10 mouse cellular contexts compared by ENCODE assay signal in genomic region chr9:75434872-75435271, GRCm38 (mm10). TPM values are rescaled to one million over a fixed set of nuclear protein-coding genes. Genes with fewer than 3 reads are reported as not detected.
DNase-seq lines count a peak whose midpoint lies in the region; ATAC-seq and TF ChIP-seq lines count a peak whose summit lies in the region.
"Had no signal": no experiment of that assay in that cellular context is flagged by ENCODE, and none has a peak within 500 bp of the region (broad histone marks: within the 10 kb centered on the region; RNA-seq: fewer than 3 reads in every experiment).

No protein-coding gene starts in this region.

- H3K36me3 ChIP-seq in liver, adult 2 months (ENCODE audit: control insufficient read depth, insufficient read depth, low read length): no peaks in the 10 kb centered on the region
- H3K36me3 ChIP-seq in liver, postnatal 0 days (replicated peaks; ENCODE audit: insufficient read depth, low read length): no peaks in the 10 kb centered on the region
- no peaks in the 10 kb centered on the region for H3K36me3 ChIP-seq in ES-E14 (ENCODE audit: control insufficient read depth, insufficient read depth, low read length, poor library complexity, severe bottlenecking)

- no peaks in the 10 kb centered on the region for H3K27me3 ChIP-seq in liver, adult 2 months (ENCODE audit: control insufficient read depth, insufficient read depth, low read length)
- no peaks in the 10 kb centered on the region for H3K27me3 ChIP-seq in liver, postnatal 0 days (ENCODE audit: insufficient read depth, low read length)

- no peak overlapping the region for H3K4me3 ChIP-seq in liver, adult 2 months (ENCODE audit: insufficient read depth, low read depth, low read length)
- no peak overlapping the region for H3K4me3 ChIP-seq in liver, postnatal 0 days (ENCODE audit: low read depth, low read length)
- H3K4me3 ChIP-seq in ES-E14 (ENCODE audit: insufficient read depth in 1 of 2, low read depth in 1 of 2, low read length in 2 of 2, poor library complexity in 1 of 2, severe bottlenecking in 1 of 2): no peak overlapping the region

- no peaks in the 10 kb centered on the region for H3K9me3 ChIP-seq in liver, postnatal 0 days (ENCODE audit: low read length)
- no peaks in the 10 kb centered on the region for H3K9me3 ChIP-seq in ES-E14 (ENCODE audit: control insufficient read depth, insufficient read depth, low read depth, low read length)

- no peak for TF ChIP-seq POLR2A in liver, adult 2 months (IDR thresholded peaks at IDR 0.05; ENCODE audit: extremely low read depth, insufficient read depth, low read length)

- ATAC-seq in liver, postnatal 0 days: no peak

- WGBS in liver, adult 2 months: 78% methylated on average over 6 of the region's 6 CpGs
- 64% methylated on average over 6 of the region's 6 CpGs for WGBS in liver, postnatal 0 days (ENCODE audit: insufficient replicate concordance)

- peak; percentile 90 for DNase-seq in heart, adult 11 months
- no peak for DNase-seq in heart, adult 18-20 months
- DNase-seq in liver, adult 2 months (ENCODE audit: extremely low read depth, low read depth, low spot score): no peak
- no peak for DNase-seq in liver, postnatal 0 days
- peak; percentile 39 for DNase-seq in CD4-positive helper T cell, adult 2 months (ENCODE audit: low read depth, low spot score)
- no peak for DNase-seq in ES-E14 (ENCODE audit: low read depth, low spot score)
- no peak for DNase-seq in urinary bladder, postnatal 36 days (ENCODE audit: low spot score in 2 of 2)
- DNase-seq in kidney, postnatal 10 days: no peak
- DNase-seq: cerebellum, adult 11 months had no signal

- H3K4me2 ChIP-seq in liver, postnatal 0 days (ENCODE audit: low read depth, low read length): no peak overlapping the region

- H3K4me1 ChIP-seq in liver, adult 2 months (ENCODE audit: control insufficient read depth, insufficient read depth, low read length): peaks cover 4% of the 10 kb centered on the region
- H3K4me1 ChIP-seq in liver, postnatal 0 days (ENCODE audit: insufficient read depth): peaks cover 3% of the 10 kb centered on the region; the same call in 1 of the 2 replicates
- peaks cover 7 to 13% of the 10 kb centered on the region in 2 experiments for H3K4me1 ChIP-seq in ES-E14 (ENCODE audit: control insufficient read depth in 2 of 2, insufficient read depth in 2 of 2, low read length in 2 of 2, poor library complexity in 1 of 2)

- TF ChIP-seq EP300 in liver, postnatal 0 days (IDR thresholded peaks at IDR 0.05; ENCODE audit: low read depth): no peak

- H3K79me2 ChIP-seq in liver, adult 2 months (ENCODE audit: control insufficient read depth, insufficient read depth, low read length): no peaks in the 10 kb centered on the region

- in situ Hi-C loops in ES-E14 (cut with MboI; ENCODE audit: low sequenced_read_pairs in 2 of 2, unreplicated experiment in 2 of 2): no loop called here

- no peak overlapping the region for H3K9ac ChIP-seq in liver, adult 2 months (ENCODE audit: low read depth, low read length)
- no peak overlapping the region for H3K9ac ChIP-seq in liver, postnatal 0 days (replicated peaks)
- peak overlapping the region; percentile 1; the same call in 1 of the 2 replicates for H3K9ac ChIP-seq in ES-E14 (ENCODE audit: insufficient read depth, low read depth, low read length, poor library complexity, severe bottlenecking)
- H3K9ac ChIP-seq: liver, embryonic 14.5 days had no signal

- no peak for TF ChIP-seq CTCF in liver, adult 2 months (IDR thresholded peaks at IDR 0.05; ENCODE audit: low read depth, low read length)
- no peak for TF ChIP-seq CTCF in liver, postnatal 0 days (IDR thresholded peaks at IDR 0.05; ENCODE audit: low read depth)

- H3K27ac ChIP-seq in liver, adult 2 months (replicated peaks; ENCODE audit: insufficient read depth, low read depth, low read length): peak overlapping the region; percentile 55
- H3K27ac ChIP-seq in liver, postnatal 0 days (ENCODE audit: low read depth): no peak overlapping the region
- H3K27ac ChIP-seq in ES-E14 (ENCODE audit: insufficient read depth, low read depth, low read length, poor library complexity, severe bottlenecking): peak overlapping the region; percentile 57
- H3K27ac ChIP-seq: liver, embryonic 14.5 days had no signal

TF ChIP-seq in ES-E14, 5 proteins besides CTCF, POLR2A, EP300 and RAD21:
- no peak for TF ChIP-seq ZNF384 (IDR thresholded peaks at IDR 0.05; ENCODE audit: low read depth, low read length)
- TF ChIP-seq HCFC1 (IDR thresholded peaks at IDR 0.05; ENCODE audit: borderline replicate concordance, insufficient read depth, low read length): no peak
- no peak for TF ChIP-seq MAFK (IDR thresholded peaks at IDR 0.05; ENCODE audit: insufficient read depth, low read depth, low read length)
- TF ChIP-seq ZC3H11A (IDR thresholded peaks at IDR 0.05; ENCODE audit: borderline replicate concordance, low read depth, low read length): no peak
- no peak for TF ChIP-seq CHD2 (IDR thresholded peaks at IDR 0.05; ENCODE audit: low read depth, low read length)

RNA-seq across cellular contexts. Expression of gene Leo1, which starts 6.5 kb away (rescaled TPM):
- 10 to 100 TPM; 16.7 to 20.4 TPM for total RNA-seq in heart, adult 18-20 months (2021)
- 5.2 and 6.3 TPM in 2 replicates for total RNA-seq in liver, adult 2 months (2014; rRNA removed)
- 2.1 and 3.1 TPM in 2 replicates for polyA plus RNA-seq in liver, adult 2 months (2012; rRNA removed)
- 10.5 and 11.3 TPM in 2 replicates for polyA plus RNA-seq in liver, postnatal 0 days (2015; fragmentation: Nextera tagmentation; extraction: Ambion mirVana)
- 54.7 and 66.2 TPM in 2 replicates for total RNA-seq in ES-E14 (2012; rRNA removed)

RNA-seq across cellular contexts. Expression of gene Mapk6, which starts 25.1 kb away (rescaled TPM):
- 10 to 100 TPM; 26.0 to 26.2 TPM for total RNA-seq in heart, adult 18-20 months (2021)
- 21.1 and 21.2 TPM in 2 replicates for total RNA-seq in liver, adult 2 months (2014; rRNA removed)
- 10.0 and 11.1 TPM in 2 replicates for polyA plus RNA-seq in liver, adult 2 months (2012; rRNA removed)
- 17.2 and 18.4 TPM in 2 replicates for polyA plus RNA-seq in liver, postnatal 0 days (2015; fragmentation: Nextera tagmentation; extraction: Ambion mirVana)
- 81.8 and 85.9 TPM in 2 replicates for total RNA-seq in ES-E14 (2012; rRNA removed)

Comparison
In these comparisons a context has a peak if more than half of its experiments do, and no peak if none do; other contexts are left out.
1. DNase-seq: peak in heart, adult 11 months (single experiment) and CD4-positive helper T cell, adult 2 months (single experiment); none in heart, adult 18-20 months (0 of 2), liver, adult 2 months (single experiment), liver, postnatal 0 days (single experiment), ES-E14 (single experiment), urinary bladder, postnatal 36 days (0 of 2) and kidney, postnatal 10 days (single experiment).